Mouse (Mus musculus): ENCODE measurements around the gene Gpr141.
"Not testable (repeated sequence)": the region's sequence is repeated elsewhere in the genome, so short reads cannot be mapped to it uniquely, and the experiment has no call there.

Gpr141 gene

DNA sequence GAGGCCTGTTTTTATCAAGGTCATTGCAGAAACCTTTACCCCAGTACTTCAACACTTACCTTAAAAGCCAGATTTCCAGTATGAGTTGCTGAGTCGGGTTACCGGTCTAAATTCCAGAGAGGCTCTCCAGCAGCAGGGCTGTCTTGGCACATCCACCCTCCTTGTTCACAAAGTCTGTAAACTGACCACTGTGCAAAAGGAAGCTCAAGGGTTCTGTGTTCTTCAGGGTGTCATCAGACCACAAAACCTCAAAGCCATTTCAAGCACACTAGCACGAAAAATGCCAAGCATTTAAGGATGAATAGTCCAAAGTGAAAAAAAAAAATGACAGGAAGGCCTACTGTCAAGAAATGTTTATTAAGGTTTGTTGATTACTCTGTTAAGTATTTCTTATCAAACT is at the start of gene Gpr141:
TSS of gene Gpr141 (minus strand) at position 187 of the 400 bp plus-strand sequence.
- DNase-seq: no peak

DNA sequence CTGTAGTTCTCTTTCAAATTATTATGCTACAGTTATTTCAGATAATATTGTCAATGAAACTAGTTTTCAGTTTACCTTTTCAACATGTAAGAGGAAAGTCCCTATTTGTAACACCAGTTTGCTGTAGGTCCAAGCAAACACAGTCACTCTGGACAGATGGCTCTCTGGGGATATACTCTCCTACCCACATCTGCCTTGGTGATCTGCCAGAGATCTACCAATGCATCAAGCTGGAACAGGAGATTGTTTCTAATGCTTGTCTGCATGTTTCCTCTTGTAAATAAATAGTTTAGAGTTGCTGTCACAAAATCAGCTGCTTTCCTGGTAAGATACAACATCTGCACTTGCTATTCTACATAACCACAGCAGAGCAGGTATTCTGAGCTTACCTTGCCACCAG is 40.2 kb upstream of the Gpr141 start:
- no peak for DNase-seq

DNA sequence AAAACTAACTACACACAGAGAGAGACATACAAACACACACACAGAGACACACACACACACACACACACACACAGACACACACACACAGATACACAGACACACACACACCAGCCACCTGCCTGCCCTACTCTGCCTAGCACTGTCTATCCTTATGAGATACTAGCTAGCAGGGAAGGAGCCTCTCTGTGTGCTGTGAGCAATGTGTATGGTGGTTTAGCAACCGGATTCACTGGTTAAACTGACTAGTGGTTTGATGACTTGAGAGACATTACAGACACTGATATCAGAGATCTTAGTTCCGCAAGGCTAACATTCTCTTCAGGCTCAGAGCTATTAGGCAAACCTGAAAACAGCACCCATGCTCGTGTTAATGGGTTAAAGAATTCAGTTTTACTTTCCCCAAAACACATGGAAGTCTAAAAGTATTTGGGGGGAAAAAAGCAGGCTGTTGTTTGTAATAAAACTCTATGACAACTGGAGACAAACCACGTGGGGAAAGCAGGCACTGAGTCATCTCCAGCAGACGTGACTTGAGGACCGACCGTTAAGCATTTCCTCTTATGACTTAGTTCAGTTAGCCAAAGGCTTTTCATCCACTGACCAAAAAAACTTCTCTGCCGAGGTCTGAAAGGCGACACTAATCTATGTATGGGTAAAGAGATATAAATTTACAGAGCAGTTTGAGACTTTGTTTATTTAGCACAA is 30.7 kb upstream of the Gpr141 start:
- no peak for DNase-seq

DNA sequence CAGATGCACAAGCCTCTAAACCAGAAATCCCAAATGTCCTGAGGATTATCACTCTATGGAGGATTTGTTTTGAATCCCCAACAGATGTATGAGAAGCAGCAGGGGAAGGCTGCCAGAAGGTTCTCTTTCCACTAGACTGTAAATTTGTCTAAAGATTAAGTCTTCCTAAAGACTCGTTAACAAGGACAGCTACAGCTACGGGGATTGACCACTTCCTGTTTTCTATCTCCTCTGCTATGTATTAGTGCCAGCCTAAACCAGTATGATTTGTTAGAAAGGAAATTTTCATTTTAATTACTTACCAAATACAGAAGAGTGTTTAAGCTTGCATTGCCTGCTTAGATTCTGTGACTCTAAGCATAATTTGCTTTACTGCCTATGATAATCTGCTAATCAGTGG is 30.0 kb upstream of the Gpr141 start:
- no peak for DNase-seq

- no peak for DNase-seq
Measured at GRCm38 (mm10) chr13:19843448-19843847, 19.4 kb upstream of the Gpr141 start.

GRCm38 (mm10) chr13:19842707-19843106 is 18.6 kb upstream of the Gpr141 start:
- DNase-seq: no peak

- no peak for DNase-seq
Measured at GRCm38 (mm10) chr13:19841615-19842014, 17.6 kb upstream of the Gpr141 start.

GRCm38 (mm10) chr13:19840206-19840605 is 16.1 kb upstream of the Gpr141 start:
- DNase-seq: no peak

GRCm38 (mm10) chr13:19830560-19830959 is 6.5 kb upstream of the Gpr141 start:
- DNase-seq: no peak

- DNase-seq: no peak
Measured at GRCm38 (mm10) chr13:19828095-19828494, 4.0 kb upstream of the Gpr141 start.

GRCm38 (mm10) chr13:19821639-19822038 is 2.4 kb downstream of the Gpr141 start:
- no peak for DNase-seq

GRCm38 (mm10) chr13:19819926-19820325 is 4.1 kb downstream of the Gpr141 start:
- DNase-seq: no peak

GRCm38 (mm10) chr13:19819243-19819642 is 4.8 kb downstream of the Gpr141 start:
- DNase-seq: no peak

GRCm38 (mm10) chr13:19794942-19795341 is 29.1 kb downstream of the Gpr141 start:
- no peak for DNase-seq

- DNase-seq: no peak
Measured at GRCm38 (mm10) chr13:19794486-19794885, 29.6 kb downstream of the Gpr141 start.

GRCm38 (mm10) chr13:19793761-19794160 is 30.3 kb downstream of the Gpr141 start:
- no peak for DNase-seq

DNA sequence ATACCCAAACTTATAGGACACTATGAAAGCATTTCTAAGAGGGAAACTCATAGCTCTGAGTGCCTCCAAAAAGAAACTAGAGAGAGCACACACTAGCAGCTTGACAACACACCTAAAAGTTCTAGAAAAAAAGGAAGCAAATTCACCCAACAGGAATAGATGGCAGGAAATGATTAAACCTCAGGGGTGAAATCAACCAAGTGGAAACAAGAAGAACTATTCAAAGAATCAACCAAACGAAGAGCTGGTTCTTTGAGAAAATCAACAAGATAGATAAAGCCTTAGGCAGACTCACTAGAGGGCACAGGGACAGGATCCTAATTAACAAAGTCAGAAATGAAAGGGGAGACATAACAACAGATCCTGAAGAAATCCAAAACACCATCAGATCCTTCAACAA is 36.1 kb downstream of the Gpr141 start:
- DNase-seq: not testable (repeated sequence)

DNA sequence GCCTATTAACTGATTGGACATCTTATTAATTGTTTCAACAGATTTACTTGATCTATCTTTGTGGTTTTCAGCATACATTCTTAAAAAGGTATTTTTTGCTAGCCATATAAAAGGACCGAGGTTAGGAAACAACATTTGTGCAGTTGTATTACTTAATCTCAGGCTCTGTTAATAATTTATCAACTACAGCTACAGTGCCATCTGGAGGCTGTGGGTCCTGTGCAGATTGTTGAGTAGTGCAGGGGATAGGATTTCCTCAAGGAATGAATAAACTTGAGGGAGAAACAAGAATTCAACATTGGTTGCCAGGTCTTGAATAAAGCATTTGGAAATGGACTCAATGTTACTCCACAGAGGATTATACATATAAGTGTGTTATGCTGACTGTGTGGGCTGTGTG is 53.9 kb downstream of the Gpr141 start:
- DNase-seq: no peak

GRCm38 (mm10) chr13:19767202-19767601 is 56.9 kb downstream of the Gpr141 start:
- no peak for DNase-seq

- DNase-seq: no peak
Measured at GRCm38 (mm10) chr13:19764276-19764675, 59.8 kb downstream of the Gpr141 start.

GRCm38 (mm10) chr13:19763211-19763610 is 60.8 kb downstream of the Gpr141 start:
- DNase-seq: no peak

- no peak for DNase-seq
Measured at GRCm38 (mm10) chr13:19745741-19746140, 78.3 kb downstream of the Gpr141 start.

DNA sequence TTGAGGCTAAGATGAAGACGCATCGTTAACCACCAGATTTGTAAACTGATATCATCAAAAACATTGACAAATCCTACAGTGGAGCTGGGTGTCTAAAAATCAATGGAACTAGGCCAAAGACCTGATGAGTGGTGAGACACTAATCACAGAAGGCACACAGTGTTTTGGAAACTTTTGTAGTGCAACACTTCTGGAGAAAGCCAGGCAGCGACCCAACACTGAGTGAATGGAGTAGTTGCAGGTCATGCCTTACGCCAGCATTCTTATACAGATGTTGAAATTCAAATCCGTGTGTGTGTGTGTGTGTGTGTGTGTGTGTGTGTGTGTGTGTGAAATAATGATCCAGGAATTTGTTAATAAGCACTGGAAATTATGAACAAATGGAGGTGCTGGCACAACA is 79.5 kb downstream of the Gpr141 start:
- no peak for DNase-seq

DNA sequence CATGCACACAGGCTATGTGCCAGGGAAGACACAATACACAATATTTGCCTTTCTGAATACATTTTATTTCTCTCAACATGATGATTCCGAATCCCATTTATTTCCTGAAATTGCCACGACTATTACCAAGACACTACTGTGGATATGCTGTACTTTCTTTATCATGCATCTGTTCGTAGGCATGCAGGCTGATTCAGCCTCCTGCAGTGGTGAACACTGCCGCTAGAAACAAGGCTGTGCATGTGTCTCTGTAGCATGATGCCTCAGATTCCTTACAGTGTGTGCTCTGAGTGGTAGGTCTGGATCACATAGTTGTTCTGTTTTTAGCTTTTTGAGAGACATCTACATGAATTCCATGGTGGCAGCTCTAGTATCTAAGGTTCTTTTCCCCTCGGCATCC is 89.5 kb downstream of the Gpr141 start:
- no peak for DNase-seq

- DNase-seq: no peak
Measured at GRCm38 (mm10) chr13:19730826-19731225, 93.2 kb downstream of the Gpr141 start.

Measured in kidney, postnatal 14 days (tissue).